Mouse (Mus musculus): ENCODE data around the gene F5. TPM values are rescaled to one million over a fixed set of nuclear protein-coding genes. Genes with fewer than 3 reads are reported as not detected.
"Not testable (repeated sequence)": the region's sequence is repeated elsewhere in the genome, so short reads cannot be mapped to it uniquely, and the experiment has no call there.

Gene F5
- polyA plus RNA-seq, 1 experiment from 2014 or later = 0.24 TPM

DNA sequence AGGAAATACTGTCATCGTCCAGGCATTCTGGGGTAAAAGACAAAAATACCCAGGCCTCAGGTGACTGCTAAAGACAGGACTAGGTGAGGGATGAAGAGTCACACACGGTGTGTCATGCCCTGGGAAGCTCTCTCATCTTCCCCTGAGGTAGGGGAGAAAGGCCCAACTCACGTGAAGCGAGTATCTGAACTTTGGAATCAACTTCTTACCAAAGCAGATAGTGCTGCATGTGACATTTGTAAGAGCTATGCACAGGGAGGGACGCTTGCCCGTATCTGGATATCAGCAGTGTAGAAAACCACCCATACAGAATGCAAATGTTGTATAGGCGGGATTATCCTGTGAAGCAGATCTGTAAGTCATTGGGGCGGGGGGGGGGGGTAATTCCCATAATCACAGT lies 61.0 kb downstream of the F5 start:
- Histone ChIP-seq H3K4me2 (no peak overlapping the region), H3K27me3 (no peaks in the 10 kb centered on the region), H3K27ac (no peak overlapping the region), H3K4me3 (no peak overlapping the region), H3K9ac (no peak overlapping the region), H3K36me3 (no peaks in the 10 kb centered on the region), H3K9me3 (no peaks in the 10 kb centered on the region), H3K4me1 (no peaks in the 10 kb centered on the region)
- WGBS = 79% methylated on average over 8 of the region's 8 CpGs
- no peak for ATAC-seq (ENCODE audit: insufficient number of reproducible peaks, low FRiP score, low TSS enrichment, low read depth)

DNA sequence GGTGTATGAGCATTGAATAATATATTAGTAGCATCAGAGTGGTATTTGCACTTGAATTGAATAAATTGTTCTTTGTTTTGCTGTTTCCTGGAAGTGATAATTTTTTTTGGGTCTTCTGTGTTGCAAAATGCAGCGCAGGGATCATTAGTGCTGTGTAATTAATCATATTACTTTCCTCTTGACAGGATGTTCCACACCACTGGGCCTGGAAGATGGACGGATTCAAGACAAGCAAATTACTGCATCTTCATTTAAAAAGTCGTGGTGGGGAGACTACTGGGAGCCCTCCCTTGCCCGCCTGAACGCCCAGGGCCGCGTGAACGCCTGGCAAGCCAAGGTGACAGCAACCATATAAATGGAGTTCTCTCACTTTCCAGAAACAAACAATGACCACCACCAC lies 62.6 kb downstream of the F5 start:
- Histone ChIP-seq H3K27ac (no peak overlapping the region), H3K9ac (no peak overlapping the region), H3K36me3 (no peaks in the 10 kb centered on the region), H3K4me1 (no peaks in the 10 kb centered on the region), H3K9me3 (no peaks in the 10 kb centered on the region), H3K27me3 (no peaks in the 10 kb centered on the region), H3K4me3 (no peak overlapping the region), H3K4me2 (no peak overlapping the region)
- WGBS = 62% methylated on average over 8 of the region's 8 CpGs
- no peak for ATAC-seq (ENCODE audit: insufficient number of reproducible peaks, low FRiP score, low TSS enrichment, low read depth)

DNA sequence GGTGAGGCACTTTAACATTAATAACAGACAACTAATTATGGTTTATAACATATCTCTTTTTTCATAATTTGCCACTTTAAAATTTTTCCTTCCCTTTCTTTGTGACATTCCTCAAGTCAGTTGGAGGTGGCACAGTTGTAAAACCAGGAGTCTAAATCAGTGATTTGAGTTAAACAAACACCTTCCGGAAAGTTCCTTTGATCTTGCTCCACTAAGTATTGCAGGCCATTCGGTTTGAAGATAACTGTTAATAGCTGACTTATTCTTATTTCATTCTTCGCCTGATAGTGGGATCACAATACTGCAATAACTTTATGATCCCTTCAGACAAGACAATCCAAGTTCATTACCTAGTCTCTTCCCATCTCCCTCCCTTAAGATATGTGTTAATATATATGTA lies 63.5 kb downstream of the F5 start:
- ATAC-seq (ENCODE audit: insufficient number of reproducible peaks, low FRiP score, low TSS enrichment, low read depth) = no peak

GRCm38 (mm10) chr1:164215540-164215939 lies 63.9 kb downstream of the F5 start:
- H3K9me3 ChIP-seq = no peaks in the 10 kb centered on the region
- no peaks in the 10 kb centered on the region for H3K27me3 ChIP-seq
- H3K4me2 ChIP-seq = no peak overlapping the region
- no peaks in the 10 kb centered on the region for H3K36me3 ChIP-seq
- no peak overlapping the region for H3K27ac ChIP-seq
- no peaks in the 10 kb centered on the region for H3K4me1 ChIP-seq
- ATAC-seq (ENCODE audit: insufficient number of reproducible peaks, low FRiP score, low TSS enrichment, low read depth) = no peak
- WGBS = 67% methylated on average over 6 of the region's 6 CpGs
- no peak overlapping the region for H3K4me3 ChIP-seq
- H3K9ac ChIP-seq = no peak overlapping the region

More for the DNA sequence above, 63.5 kb downstream of the F5 start:
- H3K27me3 ChIP-seq = no peaks in the 10 kb centered on the region
- no peaks in the 10 kb centered on the region for H3K36me3 ChIP-seq
- no peak overlapping the region for H3K4me3 ChIP-seq
- whole genome bisulfite sequencing = 64% methylated on average over 3 of the region's 3 CpGs
- no peaks in the 10 kb centered on the region for H3K9me3 ChIP-seq
- no peak overlapping the region for H3K9ac ChIP-seq
- H3K27ac ChIP-seq = no peak overlapping the region
- no peaks in the 10 kb centered on the region for H3K4me1 ChIP-seq
- H3K4me2 ChIP-seq = no peak overlapping the region

DNA sequence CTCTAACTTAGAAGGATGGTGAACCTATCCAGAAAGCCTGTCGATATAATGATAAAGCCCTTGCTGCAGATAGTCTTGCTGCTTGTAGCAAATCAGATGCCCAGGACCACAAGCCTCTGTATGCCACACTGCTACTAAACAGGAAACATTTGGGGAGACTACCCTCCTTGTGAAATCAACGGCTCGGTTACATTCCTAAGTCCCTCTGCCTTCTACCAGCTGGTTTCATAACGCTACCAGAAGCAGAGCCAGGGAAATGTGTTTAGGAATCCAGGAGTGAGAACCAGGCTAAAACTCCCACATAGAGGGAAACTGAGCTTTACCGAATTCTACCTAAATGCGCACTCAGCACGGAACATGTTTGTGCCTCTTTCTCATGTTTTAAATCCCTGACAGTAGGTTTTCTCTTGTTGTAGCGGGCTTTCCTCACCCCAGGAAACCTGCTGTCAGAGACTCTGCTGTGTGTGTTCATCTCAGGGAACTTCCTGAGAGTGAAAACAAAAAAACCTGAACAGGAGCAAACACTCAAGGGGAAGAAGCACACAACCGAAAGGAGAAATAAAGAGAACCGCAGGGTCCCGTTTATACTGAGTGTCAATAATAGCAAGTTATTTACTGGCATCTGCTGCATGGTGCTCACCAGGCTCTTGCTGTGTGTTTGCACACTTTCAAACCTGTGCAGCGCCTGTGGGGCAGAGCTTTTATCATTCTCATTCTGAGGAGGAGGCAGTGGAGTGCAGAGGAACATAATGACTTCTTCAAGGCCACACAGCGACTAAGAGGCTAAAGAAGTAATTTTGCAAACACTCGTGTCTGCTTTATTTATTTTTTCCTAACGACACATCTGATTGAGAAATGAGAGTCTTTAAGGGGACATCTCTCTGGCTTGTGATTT lies 66.4 kb downstream of the F5 start:
- no peak for ATAC-seq (ENCODE audit: insufficient number of reproducible peaks, low FRiP score, low TSS enrichment, low read depth)
- H3K4me2 ChIP-seq = no peak overlapping the region
- no peak overlapping the region for H3K9ac ChIP-seq

DNA sequence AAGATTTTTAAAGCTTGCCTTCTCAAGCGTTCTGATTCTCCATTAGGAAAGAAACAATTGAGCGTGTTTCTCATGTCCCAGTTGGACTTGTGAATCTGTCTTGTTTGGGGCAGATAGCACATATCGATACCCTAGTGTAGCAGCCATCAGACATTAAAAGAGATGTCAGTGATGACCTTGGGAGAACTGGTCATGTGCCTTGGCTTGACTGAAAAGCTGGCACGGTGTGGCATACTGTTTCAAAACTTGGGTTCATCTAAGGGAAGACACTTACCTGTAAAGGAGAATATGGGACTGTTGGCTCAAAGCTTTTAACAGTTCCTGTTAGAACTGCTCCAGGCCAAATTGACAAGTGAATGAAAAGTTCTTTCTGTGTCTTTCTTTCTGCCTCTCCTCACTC lies 68.6 kb downstream of the F5 start:
- H3K9me3 ChIP-seq = no peaks in the 10 kb centered on the region
- ATAC-seq (ENCODE audit: insufficient number of reproducible peaks, low FRiP score, low TSS enrichment, low read depth) = no peak
- H3K4me2 ChIP-seq = no peak overlapping the region
- H3K4me1 ChIP-seq = no peaks in the 10 kb centered on the region
- H3K36me3 ChIP-seq = no peaks in the 10 kb centered on the region
- H3K4me3 ChIP-seq = no peak overlapping the region
- H3K27me3 ChIP-seq = 0 out of 2 replicates have a peak, but pooled peaks cover 3% of the 10 kb centered on the region
- no peak overlapping the region for H3K27ac ChIP-seq
- WGBS = 81% methylated on average over 4 of the region's 4 CpGs
- H3K9ac ChIP-seq = no peak overlapping the region

More for the DNA sequence above, 66.4 kb downstream of the F5 start:
- Histone ChIP-seq H3K27me3 (0 out of 2 replicates have a peak, but pooled peaks cover 1% of the 10 kb centered on the region), H3K36me3 (no peaks in the 10 kb centered on the region), H3K4me3 (no peak overlapping the region), H3K27ac (no peak overlapping the region), H3K9me3 (no peaks in the 10 kb centered on the region), H3K4me1 (no peaks in the 10 kb centered on the region)
- 39% methylated on average over 15 of the region's 15 CpGs for WGBS

- no peaks in the 10 kb centered on the region for H3K36me3 ChIP-seq
- H3K4me3 ChIP-seq = no peak overlapping the region
- H3K4me2 ChIP-seq = no peak overlapping the region
- H3K27ac ChIP-seq = no peak overlapping the region
- H3K9me3 ChIP-seq = no peaks in the 10 kb centered on the region
- H3K9ac ChIP-seq = no peak overlapping the region
- no peaks in the 10 kb centered on the region for H3K4me1 ChIP-seq
- ATAC-seq (ENCODE audit: insufficient number of reproducible peaks, low FRiP score, low TSS enrichment, low read depth) = no peak
- 0 out of 2 replicates have a peak, but pooled peaks cover 3% of the 10 kb centered on the region for H3K27me3 ChIP-seq
These were observed 71.5 kb downstream of the F5 start for GRCm38 (mm10) chr1:164223089-164223488.

- not testable (repeated sequence) for H3K27me3 ChIP-seq; H3K9ac ChIP-seq; H3K4me3 ChIP-seq; H3K4me2 ChIP-seq; H3K4me1 ChIP-seq; ATAC-seq (ENCODE audit: insufficient number of reproducible peaks, low FRiP score, low TSS enrichment, low read depth); H3K27ac ChIP-seq; H3K36me3 ChIP-seq; H3K9me3 ChIP-seq
- 61% methylated on average over 2 of the region's 4 CpGs for whole genome bisulfite sequencing
These were observed 80.4 kb downstream of the F5 start for GRCm38 (mm10) chr1:164231937-164232570.

DNA sequence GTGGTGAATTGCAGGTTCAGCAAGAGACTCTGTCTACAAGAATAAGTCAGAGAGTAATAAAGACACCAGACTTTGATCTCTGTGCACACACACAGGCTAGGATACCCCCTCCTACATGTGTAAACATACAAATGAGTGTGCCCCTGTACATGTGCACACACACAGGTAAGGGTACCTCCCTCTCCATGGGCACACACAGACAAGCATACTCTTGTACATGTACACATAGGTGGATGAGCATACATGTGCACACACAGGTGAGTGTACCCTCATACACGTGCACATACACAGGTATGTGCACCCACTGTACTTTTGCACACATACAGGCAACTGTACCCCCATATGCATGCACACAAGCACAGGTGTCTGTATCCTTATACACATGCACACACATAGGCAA lies 81.8 kb downstream of the F5 start:
- Histone ChIP-seq H3K9ac (no peak overlapping the region), H3K4me3 (no peak overlapping the region), H3K27me3 (no peaks in the 10 kb centered on the region), H3K9me3 (no peaks in the 10 kb centered on the region), H3K36me3 (no peaks in the 10 kb centered on the region), H3K27ac (no peak overlapping the region), H3K4me1 (no peaks in the 10 kb centered on the region), H3K4me2 (no peak overlapping the region)
- ATAC-seq (ENCODE audit: insufficient number of reproducible peaks, low FRiP score, low TSS enrichment, low read depth) = no peak
- 81% methylated on average over 1 of the region's 1 CpGs for WGBS

- no peaks in the 10 kb centered on the region for H3K4me1 ChIP-seq
- H3K4me2 ChIP-seq = no peak overlapping the region
- no peaks in the 10 kb centered on the region for H3K36me3 ChIP-seq
- H3K4me3 ChIP-seq = no peak overlapping the region
- H3K9ac ChIP-seq = no peak overlapping the region
- ATAC-seq (ENCODE audit: insufficient number of reproducible peaks, low FRiP score, low TSS enrichment, low read depth) = no peak
- no peaks in the 10 kb centered on the region for H3K9me3 ChIP-seq
- no peaks in the 10 kb centered on the region for H3K27me3 ChIP-seq
- H3K27ac ChIP-seq = no peak overlapping the region
- WGBS = 56% methylated on average over 7 of the region's 7 CpGs
These were observed 83.4 kb downstream of the F5 start for GRCm38 (mm10) chr1:164235078-164235477.

DNA sequence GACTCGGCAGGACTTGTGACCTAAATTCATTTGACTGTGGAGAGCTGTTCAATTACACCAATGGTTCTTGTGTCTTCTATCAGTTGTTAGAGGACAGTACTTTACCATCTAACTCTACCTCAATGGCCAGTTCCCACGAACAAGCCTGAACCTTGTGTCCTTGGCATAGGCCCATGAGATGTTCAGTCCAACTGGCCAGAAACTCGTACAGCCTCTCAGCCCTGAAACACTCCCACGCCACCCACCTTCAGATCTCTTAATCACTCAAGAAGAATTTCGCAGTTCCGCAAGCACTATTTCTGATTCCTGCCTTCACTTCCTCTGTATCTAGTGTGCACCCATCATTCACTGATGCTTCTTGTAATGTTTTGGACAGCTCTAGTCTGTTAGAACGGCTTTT lies 84.4 kb downstream of the F5 start:
- H3K4me3 ChIP-seq = no peak overlapping the region
- no peak overlapping the region for H3K27ac ChIP-seq
- no peak for ATAC-seq (ENCODE audit: insufficient number of reproducible peaks, low FRiP score, low TSS enrichment, low read depth)
- 68% methylated on average over 7 of the region's 7 CpGs for WGBS
- no peaks in the 10 kb centered on the region for H3K9me3 ChIP-seq
- no peaks in the 10 kb centered on the region for H3K36me3 ChIP-seq
- no peaks in the 10 kb centered on the region for H3K4me1 ChIP-seq
- no peak overlapping the region for H3K9ac ChIP-seq
- H3K27me3 ChIP-seq = no peaks in the 10 kb centered on the region
- H3K4me2 ChIP-seq = no peak overlapping the region

DNA sequence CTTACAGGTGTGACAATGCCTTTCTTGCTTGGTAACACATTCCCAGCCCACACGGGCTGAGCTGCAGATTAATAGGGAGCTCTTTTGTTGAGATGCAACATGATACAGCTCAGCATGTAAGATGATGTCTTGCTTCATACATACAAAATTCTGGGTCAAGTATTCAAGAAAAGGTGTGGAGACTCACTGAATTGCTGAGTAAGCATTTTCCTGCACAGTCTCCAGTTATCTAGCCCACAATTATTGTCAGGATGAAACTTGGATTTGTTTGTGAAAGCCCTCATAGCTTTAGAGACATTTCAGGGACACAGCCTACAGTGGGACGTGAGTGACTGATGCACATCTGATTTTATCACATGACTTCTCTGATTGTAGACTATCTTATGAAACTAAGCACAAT lies 89.9 kb downstream of the F5 start:
- 62% methylated on average over 2 of the region's 2 CpGs for WGBS
- no peaks in the 10 kb centered on the region for H3K4me1 ChIP-seq
- ATAC-seq (ENCODE audit: insufficient number of reproducible peaks, low FRiP score, low TSS enrichment, low read depth) = no peak

More for the DNA sequence above, 89.9 kb downstream of the F5 start:
- Histone ChIP-seq H3K9ac (no peak overlapping the region), H3K4me2 (no peak overlapping the region), H3K27me3 (no peaks in the 10 kb centered on the region), H3K36me3 (no peaks in the 10 kb centered on the region), H3K4me3 (no peak overlapping the region), H3K27ac (no peak overlapping the region), H3K9me3 (no peaks in the 10 kb centered on the region)
